ENCODE assay signal across 31 mouse cellular contexts in the genomic region with DNA sequence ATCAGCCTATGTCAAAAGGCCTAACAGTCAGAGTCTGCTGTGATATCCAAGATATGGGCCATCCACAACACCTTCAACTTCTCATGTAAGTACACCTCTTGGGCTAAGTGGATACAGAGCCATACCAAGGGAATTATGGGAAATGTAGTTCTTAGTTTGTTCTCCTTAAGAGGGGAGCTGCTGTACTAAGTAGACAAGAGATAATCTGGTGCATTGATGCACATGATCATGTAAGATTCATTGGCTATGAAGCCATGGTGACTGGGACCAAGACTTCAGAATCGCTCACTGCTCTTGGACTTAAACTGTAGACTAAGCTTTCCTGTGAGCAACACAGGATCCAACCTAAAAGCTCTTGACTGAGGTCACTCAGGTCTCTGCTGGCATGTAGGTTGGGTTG. TPM values are rescaled to one million over a fixed set of nuclear protein-coding genes. Genes with fewer than 3 reads are reported as not detected.
"Had no signal": no experiment of that assay in that cellular context is flagged by ENCODE, and none has a peak within 500 bp of the region (broad histone marks: within the 10 kb centered on the region; RNA-seq: fewer than 3 reads in every experiment).

No protein-coding gene starts in this region.

- H3K27ac ChIP-seq: limb, embryonic 10.5 days; limb, embryonic 12.5 days; limb, embryonic 13.5 days; limb, embryonic 15.5 days; liver, embryonic 12.5 days; liver, embryonic 13.5 days; liver, embryonic 14.5 days; liver, embryonic 15.5 days; lung, embryonic 15.5 days; macrophage; midbrain, embryonic 10.5 days; midbrain, embryonic 12.5 days; midbrain, embryonic 13.5 days; midbrain, embryonic 15.5 days; neural tube, embryonic 12.5 days had no signal

- DNase-seq: left cerebral cortex, postnatal 4 days; liver, embryonic 13.5 days; liver, postnatal 0 days; lung, adult 18-20 months; lung, adult 2 months; lung, embryonic 14.5 days; lung, postnatal 10 days; lung, postnatal 14 days; lung, postnatal 36 days; lung, postnatal 4 days; midbrain, embryonic 14.5 days had no signal

- ATAC-seq: liver, embryonic 12.5 days; liver, postnatal 0 days; lung, postnatal 0 days; midbrain, embryonic 13.5 days; midbrain, embryonic 15.5 days; midbrain, embryonic 16.5 days had no signal

- H3K4me2 ChIP-seq: limb, embryonic 12.5 days; limb, embryonic 13.5 days; limb, embryonic 15.5 days; liver, embryonic 12.5 days; liver, embryonic 13.5 days; liver, embryonic 15.5 days; lung, embryonic 14.5 days; lung, embryonic 15.5 days; midbrain, embryonic 11.5 days; midbrain, embryonic 12.5 days; midbrain, embryonic 13.5 days; midbrain, embryonic 15.5 days; neural tube, embryonic 12.5 days had no signal

- H3K36me3 ChIP-seq: limb, embryonic 10.5 days; limb, embryonic 12.5 days; limb, embryonic 13.5 days; limb, embryonic 15.5 days; liver, embryonic 12.5 days; liver, embryonic 13.5 days; liver, embryonic 15.5 days; lung, embryonic 15.5 days; midbrain, embryonic 10.5 days; midbrain, embryonic 12.5 days; midbrain, embryonic 13.5 days; midbrain, embryonic 15.5 days; neural tube, embryonic 12.5 days had no signal

- H3K9ac ChIP-seq: limb, embryonic 12.5 days; limb, embryonic 13.5 days; limb, embryonic 15.5 days; liver, embryonic 12.5 days; liver, embryonic 13.5 days; liver, embryonic 14.5 days; liver, embryonic 15.5 days; liver, postnatal 0 days; lung, embryonic 14.5 days; lung, embryonic 15.5 days; midbrain, embryonic 12.5 days; midbrain, embryonic 13.5 days; midbrain, embryonic 15.5 days; neural tube, embryonic 12.5 days had no signal

- H3K27me3 ChIP-seq: limb, embryonic 12.5 days; limb, embryonic 13.5 days; limb, embryonic 15.5 days; liver, embryonic 12.5 days; liver, embryonic 13.5 days; liver, embryonic 15.5 days; lung, embryonic 15.5 days; midbrain, embryonic 12.5 days; midbrain, embryonic 13.5 days; midbrain, embryonic 15.5 days; neural tube, embryonic 12.5 days had no signal

- H3K9me3 ChIP-seq: limb, embryonic 10.5 days; limb, embryonic 15.5 days; liver, embryonic 12.5 days; liver, embryonic 13.5 days; liver, embryonic 15.5 days; lung, embryonic 15.5 days; midbrain, embryonic 13.5 days; midbrain, embryonic 15.5 days had no signal

- H3K4me3 ChIP-seq: limb, embryonic 10.5 days; limb, embryonic 12.5 days; limb, embryonic 13.5 days; limb, embryonic 15.5 days; liver, embryonic 12.5 days; liver, embryonic 13.5 days; liver, embryonic 15.5 days; lung, embryonic 15.5 days; megakaryocyte, embryonic 14.5 days; midbrain, embryonic 10.5 days; midbrain, embryonic 12.5 days; midbrain, embryonic 13.5 days; midbrain, embryonic 15.5 days; myocyte; neural tube, embryonic 12.5 days had no signal

- H3K4me1 ChIP-seq: limb, embryonic 10.5 days; limb, embryonic 12.5 days; limb, embryonic 13.5 days; limb, embryonic 15.5 days; liver, embryonic 12.5 days; liver, embryonic 13.5 days; liver, embryonic 15.5 days; lung, embryonic 15.5 days; megakaryocyte, embryonic 14.5 days; midbrain, embryonic 10.5 days; midbrain, embryonic 12.5 days; midbrain, embryonic 13.5 days; midbrain, embryonic 15.5 days; neural tube, embryonic 12.5 days had no signal

RNA-seq across cellular contexts. Expression of gene Coro2b, which starts 31.0 kb away (rescaled TPM):
- total RNA-seq: monocyte, adult 5-6 weeks had no signal
